Mouse (Mus musculus) spleen, embryonic (tissue): ENCODE results near the gene Krtap4-8.
"Not testable (repeated sequence)": the region's sequence is repeated elsewhere in the genome, so short reads cannot be mapped to it uniquely, and the experiment has no call there.

ENCODE experiments used
- CTCF ChIA-PET: fragments of 350-600 bp; sonication (Branson Sonifier 250); formaldehyde crosslinking; loops from one replicate; lab custom pipeline; 2022; lab: Charles Lee

Krtap4-8 gene

GRCm38 (mm10) chr11:99780604-99781003, at the start of gene Krtap4-8:
Krtap4-8 (minus strand) TSS chr11:99780704.
- CTCF ChIA-PET, result no interaction called here

DNA sequence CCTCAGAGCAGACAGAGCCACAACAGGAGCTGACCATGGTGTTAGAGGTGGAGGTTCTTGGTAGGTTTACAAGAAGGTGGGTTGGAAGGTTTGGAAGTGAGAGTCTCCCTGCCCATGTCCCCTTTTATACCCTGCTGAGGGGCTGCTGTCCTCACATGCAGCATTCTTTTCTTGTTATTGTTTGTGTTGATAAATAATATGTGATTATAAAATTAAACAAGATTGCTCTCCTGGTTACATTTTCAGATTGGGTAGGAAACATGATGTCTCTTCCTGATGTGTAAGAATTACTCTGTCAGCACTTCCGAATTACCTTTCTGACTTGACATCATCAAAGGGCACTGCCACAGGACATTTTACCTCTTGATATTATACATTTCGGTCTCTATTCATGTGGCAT, 35.1 kb upstream of the Krtap4-8 start, which contains the start of gene Gm11564:
TSS of gene Gm11564 (minus strand) at position 101 of the 400 bp plus-strand sequence.
- CTCF ChIA-PET, result not testable (repeated sequence)

- CTCF ChIA-PET, result not testable (repeated sequence)
Measured at GRCm38 (mm10) chr11:99809792-99810191, 29.3 kb upstream of the Krtap4-8 start, which contains the start of gene Krtap4-13. Krtap4-13 (minus strand) TSS chr11:99809892.

- CTCF ChIA-PET, result not testable (repeated sequence)
Measured at GRCm38 (mm10) chr11:99804346-99804745, 23.8 kb upstream of the Krtap4-8 start, which contains the start of gene Gm11554. Gm11554 (minus strand) TSS chr11:99804446.

- CTCF ChIA-PET, result not testable (repeated sequence)
Measured at GRCm38 (mm10) chr11:99798832-99799231, 18.3 kb upstream of the Krtap4-8 start, which contains the start of gene Gm11569. Gm11569 (minus strand) TSS chr11:99798932.

GRCm38 (mm10) chr11:99793367-99793766, 12.9 kb upstream of the Krtap4-8 start, which contains the start of gene Gm11596:
Gm11596 (minus strand) TSS chr11:99793467.
- CTCF ChIA-PET, result no interaction called here

- CTCF ChIA-PET, result not testable (repeated sequence)
Measured at GRCm38 (mm10) chr11:99784900-99785299, 4.4 kb upstream of the Krtap4-8 start, which contains the start of gene Krtap4-9. Krtap4-9 (plus strand) TSS chr11:99785200.

DNA sequence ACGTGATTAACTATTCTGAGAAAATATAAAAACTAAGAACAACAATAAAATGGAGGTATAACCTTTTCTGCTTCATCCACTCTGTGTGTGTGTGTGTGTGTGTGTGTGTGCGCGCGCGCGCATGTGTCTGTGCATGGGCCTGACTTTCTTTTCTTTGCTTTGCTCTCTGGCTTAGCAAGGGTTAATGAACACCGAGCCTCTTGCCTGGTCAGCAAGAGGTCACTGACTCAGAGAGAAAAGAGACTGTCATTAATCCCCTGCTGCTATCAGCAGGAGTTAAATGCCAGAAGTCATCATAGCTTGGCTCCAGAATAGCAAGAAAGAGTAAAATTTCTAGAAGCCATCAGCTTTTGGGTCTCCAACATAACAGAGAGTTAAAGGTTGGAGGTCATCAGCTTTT, 2.1 kb downstream of the Krtap4-8 start:
- CTCF ChIA-PET, result no interaction called here

GRCm38 (mm10) chr11:99772813-99773212, 7.7 kb downstream of the Krtap4-8 start, which contains the start of gene Gm11595:
Gm11595 (minus strand) TSS chr11:99772913.
- CTCF ChIA-PET, result not testable (repeated sequence)

GRCm38 (mm10) chr11:99768410-99768809, 12.1 kb downstream of the Krtap4-8 start:
- CTCF ChIA-PET, result no interaction called here

GRCm38 (mm10) chr11:99758877-99759276, 21.6 kb downstream of the Krtap4-8 start:
- CTCF ChIA-PET, result no interaction called here

DNA sequence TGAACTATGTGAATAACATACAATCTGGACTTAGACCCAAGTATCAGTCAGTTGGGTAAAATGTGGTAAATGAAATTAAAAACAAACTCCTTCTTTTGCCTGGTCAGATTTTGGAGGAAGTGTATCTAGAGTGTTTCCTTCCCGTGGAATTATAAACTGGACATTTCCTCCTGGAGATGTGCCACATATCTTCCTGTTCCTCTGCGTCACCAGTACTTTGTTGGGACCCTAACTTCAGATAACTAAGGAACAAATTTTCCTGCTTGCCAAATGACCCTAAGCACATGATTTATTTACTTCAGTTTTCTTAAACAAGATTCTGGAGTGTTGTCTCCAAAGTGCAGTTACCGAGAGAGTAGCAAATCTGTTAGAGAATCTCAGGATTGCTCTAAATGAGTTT, 36.5 kb downstream of the Krtap4-8 start:
- CTCF ChIA-PET, result no interaction called here

GRCm38 (mm10) chr11:99734190-99734589, 46.3 kb downstream of the Krtap4-8 start, which contains the start of gene Gm14180:
Gm14180 (minus strand) TSS chr11:99734290.
- CTCF ChIA-PET, result no interaction called here
